Mouse (Mus musculus) megakaryocyte-erythroid progenitor cell, adult 5-6 weeks (primary cell): ENCODE results near the gene Dennd2c. TPM values are rescaled to one million over a fixed set of nuclear protein-coding genes. Genes with fewer than 3 reads are reported as not detected.
A peak's percentile ranks its signal among the peaks of the same experiment; 100 is the strongest.
"Not testable (repeated sequence)": the region's sequence is repeated elsewhere in the genome, so short reads cannot be mapped to it uniquely, and the experiment has no call there.

Experiments used
- ATAC-seq: replicated peaks from 2 replicates; pipeline ENCODE4 v1.8.0; 2016; ENCODE audit warnings: mild to moderate bottlenecking, inconsistent platforms; ENCODE audit not compliant: severe bottlenecking, poor library complexity, low FRiP score, low TSS enrichment
- total RNA-seq, 2 experiments: library from RNA; stranded (forward) in 1 of 2; stranded (reverse) in 1 of 2; fragments of 200-1000, 215-1000 nt in 1 of 2; fragments of >200 nt in 1 of 2; fragmentation: Nextera tagmentation in 1 of 2; gene quantifications; 2 replicates each; pipeline ENCODE4 v1.2.3; 2014 to 2017

Gene Dennd2c
- total RNA-seq, 2 experiments from 2014 or later = 2.4 to 4.9 TPM

DNA sequence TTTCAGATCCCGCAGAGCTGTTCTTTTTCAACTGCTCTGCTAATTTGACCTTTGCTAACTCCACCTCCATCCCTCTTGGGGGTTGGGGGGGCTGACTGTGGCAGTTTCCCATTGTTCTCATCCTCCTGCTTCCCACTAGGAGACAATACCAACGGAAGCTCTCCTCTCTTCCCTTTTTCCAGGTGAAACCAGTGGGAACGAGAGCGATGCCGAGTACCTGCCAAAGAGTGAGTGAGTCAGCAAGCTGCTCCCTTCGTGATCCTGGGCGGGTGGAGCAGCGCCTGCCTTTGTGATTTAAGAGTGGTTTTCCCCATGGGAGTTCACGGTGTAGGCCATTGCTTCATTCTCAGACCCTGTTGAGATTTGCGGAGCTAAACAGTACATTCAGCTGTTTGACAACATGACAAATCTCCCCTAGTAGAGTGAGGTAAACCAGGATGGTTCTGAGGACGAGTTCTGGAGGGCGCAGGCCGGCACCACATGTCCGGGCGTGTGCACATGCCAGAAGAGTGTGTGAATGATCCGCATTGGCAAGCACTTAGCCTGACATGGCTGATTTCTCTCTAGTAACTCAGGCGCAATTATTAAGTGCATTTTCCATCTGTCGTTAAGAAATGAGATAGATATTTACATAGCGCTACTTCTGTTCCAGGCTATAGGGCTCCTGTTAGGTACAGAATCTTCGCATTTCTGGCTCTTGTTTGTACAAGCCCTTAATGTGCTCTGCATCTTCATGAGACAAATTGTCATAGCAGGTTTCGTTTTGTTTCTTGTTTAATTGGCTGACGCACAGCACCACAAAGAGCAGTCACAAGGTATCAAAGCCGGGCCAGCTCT is 44.1 kb downstream of the Dennd2c start:
- no peak for ATAC-seq

DNA sequence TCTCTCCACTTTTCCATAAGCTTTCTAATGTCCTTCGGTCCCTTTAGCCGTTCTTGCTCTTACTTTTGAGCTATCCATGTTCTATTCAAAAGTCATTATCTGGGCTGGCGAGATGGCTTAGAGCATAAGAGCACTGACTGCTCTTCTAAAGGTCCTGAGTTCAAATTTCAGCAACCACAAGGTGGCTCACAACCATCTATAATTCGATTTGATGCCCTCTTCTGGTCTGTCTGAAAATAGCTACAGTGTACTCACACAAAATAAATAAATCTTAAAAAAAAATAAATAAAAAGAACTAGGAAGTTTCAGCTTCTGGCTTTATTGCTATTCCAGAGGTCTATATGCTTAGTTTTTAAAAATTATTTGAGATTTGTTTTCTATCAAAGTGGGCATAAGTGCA is 45.4 kb downstream of the Dennd2c start:
- ATAC-seq = no peak

DNA sequence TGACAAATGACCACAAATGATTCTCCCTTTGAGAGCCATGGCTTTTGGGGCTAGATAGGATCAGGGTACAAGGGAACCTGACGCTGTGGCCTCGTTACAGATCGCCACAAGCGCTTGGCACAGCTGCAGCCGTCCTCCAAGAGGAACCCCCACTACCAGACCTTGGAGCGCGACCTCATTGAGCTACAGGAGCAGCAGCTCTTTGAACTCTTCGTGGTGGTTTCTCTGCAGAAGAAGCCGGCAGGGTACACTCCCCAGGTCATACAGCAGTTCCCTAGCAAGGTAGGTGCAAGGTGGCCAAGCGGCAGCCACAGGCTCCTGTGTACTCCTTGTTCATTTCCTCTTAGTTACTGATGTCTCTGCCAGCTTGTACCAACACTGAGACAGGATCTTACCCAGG is 46.5 kb downstream of the Dennd2c start:
- ATAC-seq = no peak

DNA sequence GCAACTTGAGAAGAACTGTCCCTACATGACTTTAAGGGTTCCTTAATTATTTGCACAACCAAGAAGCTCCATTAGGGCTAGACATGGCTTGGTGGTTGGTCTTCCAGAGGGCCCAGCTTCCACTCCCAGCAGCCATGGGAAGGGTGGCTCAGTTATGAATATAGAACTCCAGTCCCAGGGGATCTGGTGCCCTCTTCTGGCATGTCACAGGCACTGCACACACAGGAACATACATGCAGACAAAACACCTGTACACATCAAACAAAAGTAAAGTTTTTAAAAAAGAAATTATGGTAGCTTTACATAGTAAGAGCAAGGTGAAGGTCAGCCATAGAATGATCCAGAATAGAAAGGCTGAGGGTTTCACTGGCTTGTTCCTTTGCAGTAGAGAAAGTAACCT is 51.4 kb downstream of the Dennd2c start:
- peak; percentile 79 for ATAC-seq

DNA sequence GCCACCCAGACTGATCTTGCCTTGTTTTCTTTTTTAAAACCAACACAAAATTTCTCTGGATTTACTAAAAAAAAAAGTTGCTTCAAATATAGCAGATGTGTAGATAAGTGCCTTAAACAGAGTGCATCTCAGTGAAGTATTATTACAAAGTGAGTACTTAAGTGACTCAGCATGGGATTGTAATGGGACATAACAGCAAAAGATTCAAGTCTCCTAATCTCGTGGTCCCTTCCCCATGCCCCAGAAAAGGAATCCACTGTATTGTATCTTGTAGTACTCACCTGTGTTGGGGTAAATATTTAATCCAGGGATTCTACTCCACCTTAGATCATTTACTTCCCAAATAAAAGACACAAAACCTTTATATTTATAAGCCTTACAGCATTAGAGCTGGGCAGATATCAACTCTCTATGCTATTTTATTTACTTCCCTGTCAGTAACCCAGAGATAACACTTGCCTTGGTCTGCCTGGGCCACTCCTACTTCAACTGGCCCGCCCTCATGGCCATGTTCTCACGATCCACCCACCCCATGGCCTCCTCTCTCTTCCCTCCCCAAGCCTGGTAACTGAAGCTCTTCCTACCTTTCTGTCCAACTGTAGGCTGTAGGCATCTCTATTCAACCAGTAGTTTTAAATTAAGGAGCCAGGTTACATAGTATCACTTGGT is 57.0 kb downstream of the Dennd2c start:
- ATAC-seq = peak; percentile 98

DNA sequence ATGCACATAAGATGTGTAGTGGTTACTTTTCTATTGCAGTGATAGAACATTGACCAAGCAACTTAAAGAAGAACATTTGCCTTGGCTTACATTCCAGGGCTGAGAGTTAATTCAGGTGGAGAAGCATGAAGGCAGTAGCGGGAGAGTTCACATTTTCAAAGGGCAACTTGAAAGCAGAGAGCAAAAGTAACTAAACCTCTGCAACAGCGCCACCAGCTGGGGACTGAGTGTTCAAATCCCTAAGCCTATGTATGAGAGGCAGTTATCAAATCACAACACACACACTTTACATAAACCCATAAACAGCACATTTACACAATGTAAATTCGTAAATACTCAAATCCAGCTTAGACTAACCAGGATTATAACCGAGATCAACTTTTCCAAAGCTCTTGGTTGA is 67.4 kb downstream of the Dennd2c start:
- ATAC-seq = peak; percentile 58

DNA sequence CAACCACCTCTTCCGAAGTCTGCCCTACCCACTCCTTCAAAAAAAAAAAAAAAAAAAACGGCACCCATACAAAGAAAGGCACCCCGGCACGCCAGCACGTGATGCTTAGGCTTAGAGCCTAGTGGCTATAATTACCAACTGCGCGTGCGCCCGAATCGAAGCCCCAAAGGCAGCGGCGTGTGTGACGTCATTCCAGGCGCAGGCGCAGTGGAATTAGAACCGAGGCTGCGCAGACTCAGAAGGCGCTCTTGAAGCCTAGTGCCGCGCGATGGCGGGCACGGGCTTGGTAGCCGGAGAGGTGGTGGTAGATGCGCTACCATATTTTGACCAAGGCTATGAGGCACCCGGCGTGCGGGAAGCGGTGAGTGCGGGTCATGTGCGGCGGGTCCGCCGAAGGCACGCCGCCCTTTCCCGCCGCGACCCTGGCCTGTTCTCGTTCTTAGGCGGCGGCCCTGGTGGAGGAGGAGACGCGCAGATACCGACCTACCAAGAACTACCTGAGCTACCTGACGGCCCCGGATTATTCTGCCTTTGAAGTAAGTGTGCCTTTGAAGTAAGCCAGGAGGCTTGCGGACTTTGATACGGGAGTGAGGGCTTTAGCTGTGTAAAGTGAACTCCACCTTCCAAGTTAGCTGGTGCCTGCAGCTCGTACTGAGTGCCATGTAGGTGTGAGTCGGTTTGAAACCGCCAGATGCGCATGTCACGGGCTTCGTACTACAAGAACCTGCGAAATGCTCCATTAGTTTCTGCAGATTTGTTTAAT is 69.3 kb downstream of the Dennd2c start, which contains the start of gene Bcas2:
Gene Bcas2, plus strand, starts transcription at position 151 of the 763 bp plus-strand sequence.
- peak; percentile 85 for ATAC-seq

DNA sequence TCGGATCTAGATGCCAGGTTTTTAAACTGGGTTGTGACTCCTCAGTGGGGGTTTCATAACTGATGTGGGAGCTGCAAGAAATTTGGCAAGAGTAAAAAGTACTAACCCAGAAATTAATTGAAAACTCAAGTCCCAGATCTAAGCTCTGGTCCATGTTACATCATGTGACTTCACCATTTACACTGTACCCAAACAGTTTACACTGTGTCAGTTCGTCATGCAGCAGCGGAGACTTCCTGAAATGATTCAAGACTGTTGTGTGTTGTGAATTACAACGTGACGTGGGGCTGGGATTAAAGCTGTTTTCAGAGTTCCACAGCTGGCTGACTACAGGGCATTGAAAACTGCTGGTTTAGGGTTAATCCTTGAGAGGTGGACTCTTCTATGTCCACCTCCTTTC is 70.2 kb downstream of the Dennd2c start:
- ATAC-seq = no peak

DNA sequence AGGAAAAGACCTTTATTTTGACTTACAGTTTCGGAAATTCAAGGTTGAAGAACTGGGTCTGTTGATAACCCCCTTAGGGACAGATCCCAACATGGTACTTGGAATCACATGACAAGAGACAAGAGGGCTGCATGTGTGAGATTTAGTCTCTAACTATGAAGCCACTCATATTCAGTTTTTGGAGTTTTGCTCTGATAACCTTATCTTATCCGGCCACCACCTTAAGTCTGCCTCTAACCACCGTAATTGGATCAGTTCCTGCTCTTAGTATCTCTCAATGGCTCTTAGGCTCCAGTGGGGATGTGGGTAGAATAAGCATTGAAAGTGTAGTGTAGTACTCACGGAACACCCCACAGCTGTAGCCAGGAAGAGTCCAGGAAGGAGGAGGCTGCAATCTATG is 74.3 kb downstream of the Dennd2c start:
- peak; percentile 83 for ATAC-seq

DNA sequence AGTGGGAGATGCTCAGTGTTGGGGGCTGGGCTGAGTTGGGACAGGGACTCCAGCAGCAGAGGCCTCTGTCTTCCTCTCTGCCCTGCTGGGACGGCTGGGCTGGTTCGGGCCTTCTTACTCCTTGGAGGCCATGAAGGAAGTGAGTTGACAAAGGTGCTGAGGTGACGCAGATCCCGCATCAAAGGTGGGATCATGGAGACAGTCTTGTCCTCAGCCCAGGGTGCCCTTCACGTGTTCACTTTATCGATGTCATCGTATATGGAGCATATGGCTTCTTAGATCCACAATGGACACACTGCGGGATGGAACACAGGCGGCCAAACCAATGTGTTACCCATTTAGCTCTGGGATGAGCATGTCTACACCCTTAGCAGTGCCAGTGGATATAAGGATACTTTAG is 77.1 kb downstream of the Dennd2c start:
- ATAC-seq = no peak

DNA sequence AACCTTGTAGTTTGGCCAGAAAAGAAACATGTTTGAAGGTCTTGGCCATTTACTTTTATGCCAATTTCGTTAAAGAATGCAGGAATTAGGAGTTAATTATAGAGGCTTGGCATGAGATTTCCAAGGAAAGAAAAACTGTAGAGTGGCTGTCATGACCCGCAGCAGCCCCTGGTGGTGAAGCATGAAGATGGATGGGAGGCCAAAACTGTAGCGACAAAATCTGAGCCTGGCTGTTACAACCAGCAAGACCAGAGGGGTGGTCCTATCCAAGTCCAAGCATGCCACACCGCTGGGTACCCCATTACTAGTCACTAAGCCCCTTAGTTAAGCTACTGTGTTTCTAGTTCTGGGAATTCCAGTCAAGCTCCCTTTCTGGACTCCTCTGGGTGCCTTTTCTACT is 78.8 kb downstream of the Dennd2c start:
- no peak for ATAC-seq

DNA sequence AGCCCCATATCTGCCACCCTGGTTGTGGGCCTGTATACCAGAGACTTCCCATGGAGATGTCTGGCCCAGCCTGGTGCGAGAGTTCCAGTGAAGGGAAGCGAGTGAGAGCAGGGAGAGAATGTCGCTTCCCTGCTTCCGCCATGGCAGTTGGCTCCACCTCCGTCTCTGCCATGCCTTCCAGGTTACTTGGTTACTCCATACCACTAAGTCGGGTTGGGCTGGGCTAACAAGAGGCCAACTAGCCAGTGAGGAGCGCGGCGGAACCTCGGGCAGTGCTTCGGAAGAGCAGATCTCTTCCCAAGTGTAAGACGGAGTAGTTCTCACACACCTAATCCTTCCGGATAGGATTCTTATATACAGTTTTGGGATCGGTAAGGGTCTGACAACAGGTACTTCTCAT is 80.4 kb downstream of the Dennd2c start:
- ATAC-seq = no peak

DNA sequence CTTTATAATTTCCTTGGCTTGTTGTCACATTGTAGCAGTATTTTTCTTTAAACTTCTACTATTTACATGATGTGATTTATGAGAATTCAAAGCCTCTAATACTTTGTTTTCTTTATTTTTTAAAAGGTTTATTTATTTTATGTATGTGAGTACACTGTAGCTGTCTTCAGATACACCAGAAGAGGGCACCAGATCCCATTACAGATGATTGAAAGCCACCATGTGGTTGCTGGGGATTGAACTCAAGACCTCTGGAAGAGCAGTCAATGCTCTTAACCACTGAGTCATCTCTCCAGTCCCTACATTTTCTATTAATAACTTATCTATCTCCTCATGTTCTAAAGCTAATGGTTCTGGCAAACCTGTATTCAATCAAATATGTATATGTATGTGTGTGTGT is 82.1 kb downstream of the Dennd2c start:
- not testable (repeated sequence) for ATAC-seq

DNA sequence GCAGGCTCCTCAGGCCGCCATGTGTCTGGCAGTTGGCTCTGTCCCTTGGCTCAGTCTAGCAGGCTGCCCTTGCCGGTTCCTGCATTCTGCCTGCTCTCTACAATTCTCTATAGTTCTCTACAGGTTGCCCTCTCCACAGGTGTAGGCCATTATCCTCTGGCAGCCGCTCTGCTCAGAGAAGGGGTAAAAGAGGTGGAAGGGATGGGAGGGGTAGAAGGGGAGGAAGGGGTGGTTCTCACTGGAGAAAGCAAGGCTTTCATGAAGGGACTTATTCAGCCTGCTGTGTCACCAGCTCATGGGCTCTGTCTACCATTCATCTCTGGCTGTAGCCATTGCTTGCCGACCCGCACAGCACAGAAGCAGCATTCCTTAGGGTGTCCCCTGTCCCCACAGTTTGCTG is 86.0 kb downstream of the Dennd2c start:
- ATAC-seq = no peak

DNA sequence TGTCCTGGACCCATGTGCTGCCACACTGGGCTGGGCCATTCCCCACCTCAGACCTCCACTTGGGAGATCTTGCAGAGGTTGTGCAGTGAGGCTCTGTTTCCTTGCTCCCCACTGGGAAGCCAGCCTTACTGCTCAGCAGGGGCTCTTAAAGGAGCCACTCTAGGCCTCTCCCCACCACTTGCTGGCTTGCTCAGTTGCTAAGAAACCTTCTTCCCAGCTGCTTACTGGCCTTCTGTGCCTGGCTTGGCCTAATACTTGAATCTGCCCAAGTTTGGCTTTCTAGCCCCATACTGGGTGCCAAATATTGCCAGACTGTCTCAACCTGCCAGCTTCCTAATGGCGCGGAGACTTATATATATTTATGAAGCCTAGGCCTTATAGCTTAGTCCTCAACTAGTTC is 86.5 kb downstream of the Dennd2c start:
- ATAC-seq = no peak

DNA sequence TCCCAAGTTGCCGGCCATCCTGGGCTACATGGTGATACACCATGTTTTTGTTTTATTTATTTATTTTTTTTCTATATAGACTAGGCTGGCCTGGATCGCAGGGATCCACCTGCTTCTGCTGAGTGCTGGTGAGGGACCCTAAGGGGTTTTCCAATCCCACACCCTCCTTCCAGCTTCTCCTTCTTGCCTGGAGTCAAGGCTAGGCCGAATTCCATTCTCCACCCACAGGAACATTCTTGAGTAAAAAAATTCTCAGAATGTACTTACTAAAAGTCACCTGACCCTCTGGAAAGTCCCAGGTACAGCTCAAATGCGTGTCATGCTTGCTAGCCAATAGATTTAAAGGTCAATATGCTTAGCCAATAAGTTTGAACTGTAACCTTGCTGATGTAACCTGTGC is 89.8 kb downstream of the Dennd2c start:
- ATAC-seq = no peak

DNA sequence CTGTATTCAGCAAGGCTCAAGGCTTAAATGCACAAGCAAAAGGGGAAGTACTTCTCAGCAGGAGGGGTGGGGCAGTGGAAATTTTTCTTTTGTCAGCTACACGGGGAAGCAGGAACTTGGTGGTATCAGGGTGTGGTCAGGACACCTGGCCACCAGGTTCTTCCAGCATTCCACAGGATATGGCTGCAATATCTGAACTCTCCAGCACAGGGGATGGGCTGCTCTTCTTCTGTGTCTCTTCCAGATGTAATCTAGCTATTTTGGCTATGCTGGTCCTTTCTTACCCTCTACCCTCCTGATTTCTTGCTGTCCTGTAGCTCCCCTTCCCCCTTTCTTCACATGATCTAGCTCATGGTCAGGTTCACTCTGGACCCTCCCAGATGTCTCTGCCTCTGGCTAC is 90.8 kb downstream of the Dennd2c start:
- ATAC-seq = no peak

DNA sequence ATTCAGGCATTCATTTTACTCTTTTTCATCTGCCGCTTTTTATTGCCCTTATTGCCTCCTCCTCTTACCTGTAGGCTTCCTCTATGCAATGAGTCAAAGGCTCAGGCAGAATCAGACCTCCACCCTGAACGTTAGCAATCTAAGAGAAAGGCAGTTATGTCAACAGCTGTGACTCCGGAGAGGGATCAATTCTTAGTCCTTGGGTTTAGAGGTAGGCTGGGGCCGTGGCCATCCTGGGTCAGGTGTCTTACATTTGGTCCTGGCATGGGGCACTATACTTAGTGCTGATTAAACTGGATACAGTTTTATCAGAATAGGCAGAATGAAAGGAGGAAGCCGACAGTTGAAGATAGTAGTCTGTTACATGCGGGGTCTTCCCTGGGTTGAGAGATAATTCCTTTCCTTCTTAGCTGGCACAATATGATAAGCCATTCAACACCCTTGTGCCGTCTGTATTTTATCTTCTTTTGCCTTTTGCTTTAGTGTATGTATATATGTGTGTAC is 94.0 kb downstream of the Dennd2c start:
- ATAC-seq = peak; percentile 83

DNA sequence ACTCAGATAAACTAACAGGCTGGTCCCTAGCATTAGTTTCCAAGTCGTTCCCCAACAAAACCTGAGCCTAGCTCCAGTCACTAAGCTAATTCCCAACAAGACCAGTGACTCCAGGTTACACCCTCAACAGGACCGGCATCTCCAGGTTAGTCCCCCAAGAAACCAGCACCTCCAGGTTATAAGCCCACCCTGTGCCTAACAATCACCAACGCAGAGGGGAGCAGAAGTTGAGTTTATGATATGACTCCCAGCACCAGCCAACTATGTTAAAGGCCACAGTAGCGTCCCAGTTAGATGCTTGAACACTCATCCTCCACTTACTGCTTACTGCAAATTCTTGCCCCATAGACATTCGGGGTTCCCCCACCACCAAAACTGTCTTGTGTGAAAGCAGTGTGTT is 97.0 kb downstream of the Dennd2c start:
- no peak for ATAC-seq

DNA sequence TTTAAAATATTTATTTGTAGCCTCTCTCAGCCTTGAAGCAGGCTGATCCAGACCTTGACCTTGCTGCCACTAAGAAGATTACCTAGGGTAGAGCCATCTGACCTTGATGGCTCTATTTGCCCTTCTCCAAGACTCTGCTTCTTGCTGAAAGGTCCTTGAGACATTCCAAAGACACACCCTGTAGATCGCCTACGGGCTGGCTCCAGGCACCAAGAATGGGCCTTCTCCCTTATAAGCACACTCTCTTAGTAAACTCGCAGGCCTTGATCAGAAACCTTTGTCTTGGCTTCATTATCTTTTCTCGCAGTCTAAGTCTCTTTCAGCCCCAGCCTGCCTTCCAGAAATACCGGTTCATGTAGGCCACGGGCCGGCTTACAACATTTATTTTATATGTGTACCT is 98.7 kb downstream of the Dennd2c start:
- not testable (repeated sequence) for ATAC-seq
